Mouse (Mus musculus) kidney, adult 2 months (tissue): ENCODE results near the gene H2afy2.

Source experiments
- CTCF ChIP-seq: fragments of 200-500 bp; conservative IDR thresholded peaks from 2 replicates; pipeline ENCODE4 v1.5.1; 2011; ENCODE audit warnings: low read depth, mild to moderate bottlenecking, control low read depth, low read length, moderate library complexity, mixed read lengths; ENCODE audit not compliant: insufficient read depth, insufficient read length
- POLR2A ChIP-seq: fragments of 200-500 bp; IDR thresholded peaks from one replicate; pipeline ENCODE4 v1.6.1; 2011; ENCODE audit warnings: low read depth, low read length, control low read depth

- TF ChIP-seq CTCF, result no peak
- no peak for TF ChIP-seq POLR2A
Measured at GRCm38 (mm10) chr10:61764689-61765088, 19.3 kb downstream of the H2afy2 start.
